Mouse (Mus musculus): ENCODE measurements at regions not wholly inside any gene's neighbourhood (a gene's known extent, or its start where the extent isn't known, plus 50 kb on each side); places are given as distances from the start of the nearest gene placed in this dataset.

- 93% methylated on average over 8 of the region's 8 CpGs for WGBS
- no peaks in the 10 kb centered on the region for H3K4me1 ChIP-seq
- DNase-seq (ENCODE audit: low spot score): no peak
- H3K27ac ChIP-seq (replicated peaks): no peak overlapping the region
- no peaks in the 10 kb centered on the region for H3K36me3 ChIP-seq
- H3K4me3 ChIP-seq: no peak overlapping the region
- H3K27me3 ChIP-seq (ENCODE audit: low read depth, poor library complexity, severe bottlenecking): no peaks in the 10 kb centered on the region
- no peaks in the 10 kb centered on the region for H3K9me3 ChIP-seq (replicated peaks)
Observed at GRCm38 (mm10) chr2:57424879-57425278, 187.4 kb downstream of the Gpd2 start.

GRCm38 (mm10) chr2:57425439-57425838, 188.0 kb downstream of the Gpd2 start:
- no peak overlapping the region for H3K27ac ChIP-seq (replicated peaks)
- DNase-seq (ENCODE audit: low spot score): no peak
- H3K36me3 ChIP-seq: no peaks in the 10 kb centered on the region
- no peaks in the 10 kb centered on the region for H3K27me3 ChIP-seq (ENCODE audit: low read depth, poor library complexity, severe bottlenecking)
- no peak overlapping the region for H3K4me3 ChIP-seq
- no peaks in the 10 kb centered on the region for H3K9me3 ChIP-seq (replicated peaks)
- 92% methylated on average over 5 of the region's 5 CpGs for WGBS
- H3K4me1 ChIP-seq: no peaks in the 10 kb centered on the region

- no peaks in the 10 kb centered on the region for H3K4me1 ChIP-seq
- no peak overlapping the region for H3K4me3 ChIP-seq
- 92% methylated on average over 6 of the region's 6 CpGs for WGBS
- no peaks in the 10 kb centered on the region for H3K27me3 ChIP-seq (ENCODE audit: low read depth, poor library complexity, severe bottlenecking)
- no peaks in the 10 kb centered on the region for H3K36me3 ChIP-seq
- H3K9me3 ChIP-seq (replicated peaks): no peaks in the 10 kb centered on the region
- H3K27ac ChIP-seq (replicated peaks): no peak overlapping the region
- no peak for DNase-seq (ENCODE audit: low spot score)
Observed at GRCm38 (mm10) chr2:57450996-57451770, 213.7 kb downstream of the Gpd2 start.

GRCm38 (mm10) chr2:57453896-57454679, 216.7 kb downstream of the Gpd2 start:
- no peak for DNase-seq (ENCODE audit: low spot score)
- no peaks in the 10 kb centered on the region for H3K4me1 ChIP-seq
- no peaks in the 10 kb centered on the region for H3K36me3 ChIP-seq
- H3K27ac ChIP-seq (replicated peaks): no peak overlapping the region
- H3K4me3 ChIP-seq: no peak overlapping the region
- 89% methylated on average over 5 of the region's 5 CpGs for WGBS
- no peaks in the 10 kb centered on the region for H3K9me3 ChIP-seq (replicated peaks)
- H3K27me3 ChIP-seq (ENCODE audit: low read depth, poor library complexity, severe bottlenecking): no peaks in the 10 kb centered on the region

GRCm38 (mm10) chr2:57459901-57460300, 222.5 kb downstream of the Gpd2 start:
- WGBS: 95% methylated on average over 2 of the region's 2 CpGs
- no peak overlapping the region for H3K4me3 ChIP-seq
- no peaks in the 10 kb centered on the region for H3K9me3 ChIP-seq (replicated peaks)
- H3K4me1 ChIP-seq: no peaks in the 10 kb centered on the region
- H3K36me3 ChIP-seq: no peaks in the 10 kb centered on the region
- no peaks in the 10 kb centered on the region for H3K27me3 ChIP-seq (ENCODE audit: low read depth, poor library complexity, severe bottlenecking)
- no peak overlapping the region for H3K27ac ChIP-seq (replicated peaks)
- DNase-seq (ENCODE audit: low spot score): no peak

GRCm38 (mm10) chr2:57473873-57474272, 236.4 kb downstream of the Gpd2 start:
- DNase-seq (ENCODE audit: low spot score): no peak
- 87% methylated on average over 3 of the region's 3 CpGs for WGBS
- Histone ChIP-seq H3K27me3 (ENCODE audit: low read depth, poor library complexity, severe bottlenecking) (no peaks in the 10 kb centered on the region), H3K9me3 (replicated peaks) (no peaks in the 10 kb centered on the region), H3K4me1 (no peaks in the 10 kb centered on the region), H3K4me3 (no peak overlapping the region), H3K36me3 (no peaks in the 10 kb centered on the region), H3K27ac (replicated peaks) (no peak overlapping the region)

GRCm38 (mm10) chr2:57492116-57492515, 254.7 kb downstream of the Gpd2 start:
- no peaks in the 10 kb centered on the region for H3K9me3 ChIP-seq (replicated peaks)
- no peaks in the 10 kb centered on the region for H3K36me3 ChIP-seq
- H3K27me3 ChIP-seq (ENCODE audit: low read depth, poor library complexity, severe bottlenecking): no peaks in the 10 kb centered on the region
- H3K4me1 ChIP-seq: peaks cover 9% of the 10 kb centered on the region; the same call in 1 of the 2 replicates
- no peak overlapping the region for H3K4me3 ChIP-seq
- 0 out of 2 replicates have a peak overlapping the region, but pooled peaks have one; percentile 28 for H3K27ac ChIP-seq (replicated peaks)
- DNase-seq (ENCODE audit: low spot score): no peak
- WGBS: 85% methylated on average over 4 of the region's 4 CpGs

GRCm38 (mm10) chr2:57492914-57493621, 255.6 kb downstream of the Gpd2 start:
- WGBS: 49% methylated on average over 6 of the region's 6 CpGs
- Histone ChIP-seq H3K4me3 (no peak overlapping the region), H3K9me3 (replicated peaks) (no peaks in the 10 kb centered on the region), H3K36me3 (no peaks in the 10 kb centered on the region), H3K27me3 (ENCODE audit: low read depth, poor library complexity, severe bottlenecking) (no peaks in the 10 kb centered on the region), H3K27ac (replicated peaks) (no peak overlapping the region), H3K4me1 (peaks cover 14% of the 10 kb centered on the region; the same call in 1 of the 2 replicates)
- no peak for DNase-seq (ENCODE audit: low spot score)

- Histone ChIP-seq H3K27ac (replicated peaks) (no peak overlapping the region), H3K36me3 (no peaks in the 10 kb centered on the region), H3K27me3 (ENCODE audit: low read depth, poor library complexity, severe bottlenecking) (no peaks in the 10 kb centered on the region), H3K4me3 (no peak overlapping the region), H3K4me1 (peaks cover 14% of the 10 kb centered on the region; the same call in 1 of the 2 replicates), H3K9me3 (replicated peaks) (no peaks in the 10 kb centered on the region)
- no peak for DNase-seq (ENCODE audit: low spot score)
- WGBS: 73% methylated on average over 2 of the region's 2 CpGs
Observed at GRCm38 (mm10) chr2:57496315-57496954, 259.0 kb downstream of the Gpd2 start.

- Histone ChIP-seq H3K4me1 (peaks cover 11% of the 10 kb centered on the region; the same call in 1 of the 2 replicates), H3K27ac (replicated peaks) (no peak overlapping the region), H3K36me3 (no peaks in the 10 kb centered on the region), H3K27me3 (ENCODE audit: low read depth, poor library complexity, severe bottlenecking) (no peaks in the 10 kb centered on the region), H3K4me3 (no peak overlapping the region), H3K9me3 (replicated peaks) (no peaks in the 10 kb centered on the region)
- no peak for DNase-seq (ENCODE audit: low spot score)
- WGBS: 63% methylated on average over 1 of the region's 1 CpGs
Observed at GRCm38 (mm10) chr2:57497933-57498332, 260.5 kb downstream of the Gpd2 start.

GRCm38 (mm10) chr2:57504678-57505077, 267.2 kb downstream of the Gpd2 start:
- WGBS: 82% methylated on average over 2 of the region's 2 CpGs
- H3K9me3 ChIP-seq (replicated peaks): no peaks in the 10 kb centered on the region
- H3K36me3 ChIP-seq: no peaks in the 10 kb centered on the region

GRCm38 (mm10) chr2:57522465-57522864, 285.0 kb downstream of the Gpd2 start:
- no peaks in the 10 kb centered on the region for H3K27me3 ChIP-seq (ENCODE audit: low read depth, poor library complexity, severe bottlenecking)
- no peak overlapping the region for H3K27ac ChIP-seq (replicated peaks)
- H3K4me3 ChIP-seq: no peak overlapping the region
- H3K4me1 ChIP-seq: peaks cover 14% of the 10 kb centered on the region
- DNase-seq (ENCODE audit: low spot score): no peak
- H3K9me3 ChIP-seq (replicated peaks): no peaks in the 10 kb centered on the region
- WGBS: 86% methylated on average over 3 of the region's 3 CpGs
- no peaks in the 10 kb centered on the region for H3K36me3 ChIP-seq

More at GRCm38 (mm10) chr2:57504678-57505077, 267.2 kb downstream of the Gpd2 start:
- Histone ChIP-seq H3K27ac (replicated peaks) (no peak overlapping the region), H3K27me3 (ENCODE audit: low read depth, poor library complexity, severe bottlenecking) (no peaks in the 10 kb centered on the region), H3K4me1 (no peaks in the 10 kb centered on the region), H3K4me3 (no peak overlapping the region)
- DNase-seq (ENCODE audit: low spot score): no peak

All from midbrain, embryonic 10.5 days (tissue).